Mouse (Mus musculus): ENCODE data around the gene Apeh.
"Not testable (repeated sequence)": the region's sequence is repeated elsewhere in the genome, so short reads cannot be mapped to it uniquely, and the experiment has no call there.

GRCm38 (mm10) chr9:108135679-108136078, 41.3 kb upstream of the Apeh start:
- not testable (repeated sequence) for TF ChIP-seq CTCF (IDR thresholded peaks at IDR 0.05; ENCODE audit: low read depth); EP300 (optimal IDR thresholded peaks at IDR 0.05)

All from stomach, postnatal 0 days (tissue).